Mouse (Mus musculus): ENCODE results near the gene Tmem256.

Tmem256 gene

DNA sequence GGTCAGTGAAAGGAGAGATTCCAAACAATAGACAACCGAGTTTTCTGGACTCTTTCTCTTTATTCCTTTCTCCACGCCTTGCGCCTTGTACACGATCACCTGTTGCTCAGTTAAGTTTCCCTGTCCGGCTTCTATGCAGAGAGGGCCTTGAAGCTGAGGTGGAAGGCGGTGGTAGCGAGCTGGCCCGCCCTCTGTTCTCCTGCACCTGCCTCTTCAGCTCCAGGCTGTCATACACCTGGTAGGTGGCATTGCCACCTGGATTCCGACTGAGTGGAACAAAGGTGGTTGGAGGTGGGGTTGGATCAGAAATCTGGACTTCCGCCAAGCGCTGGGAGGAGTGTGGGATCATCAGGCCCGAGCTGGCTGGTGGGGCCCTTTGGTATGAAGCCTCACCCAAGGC lies 21.8 kb upstream of the Tmem256 start:
- DNase-seq = no peak

DNA sequence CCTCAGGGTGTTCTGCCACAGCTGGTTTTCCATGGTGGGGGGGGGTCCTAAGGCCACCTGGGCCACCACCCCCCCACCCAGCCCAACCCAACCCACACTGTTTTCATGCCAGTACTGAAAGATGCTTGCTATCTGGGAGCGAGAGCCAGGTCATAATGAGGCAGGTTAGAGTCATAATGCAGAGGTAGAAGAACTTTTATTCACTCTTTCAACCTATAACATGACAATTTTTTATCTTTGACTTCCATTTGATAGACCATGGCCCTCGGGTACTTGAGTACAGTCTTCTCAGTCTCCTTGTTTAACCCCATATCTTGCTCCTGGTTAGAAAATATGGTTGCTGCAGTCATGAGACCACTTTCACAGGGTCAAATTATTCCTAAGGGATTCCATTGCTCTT lies 19.9 kb upstream of the Tmem256 start, which contains the start of gene Spem2:
Spem2 (minus strand) TSS at position 101 of the 400 bp plus-strand sequence.
- DNase-seq = no peak

DNA sequence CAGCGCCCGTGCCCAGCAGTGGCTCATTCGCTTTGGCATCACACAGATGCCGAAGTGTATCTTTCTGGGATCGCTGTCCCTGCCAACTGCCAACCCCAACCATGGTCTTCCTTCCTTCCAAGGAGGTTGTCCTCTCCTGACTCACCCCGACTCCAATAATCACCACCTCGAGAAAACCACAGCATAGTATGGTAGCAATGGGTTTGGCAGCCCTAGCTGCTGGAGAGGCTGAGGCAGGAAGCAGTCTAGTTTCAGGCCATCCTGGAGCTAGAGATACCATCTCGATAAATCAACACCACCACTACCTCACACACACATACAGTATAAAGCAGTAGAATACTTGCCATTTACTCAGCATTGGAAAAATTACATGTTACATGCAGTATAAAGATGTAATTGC lies 19.4 kb upstream of the Tmem256 start:
- no peak for DNase-seq

DNA sequence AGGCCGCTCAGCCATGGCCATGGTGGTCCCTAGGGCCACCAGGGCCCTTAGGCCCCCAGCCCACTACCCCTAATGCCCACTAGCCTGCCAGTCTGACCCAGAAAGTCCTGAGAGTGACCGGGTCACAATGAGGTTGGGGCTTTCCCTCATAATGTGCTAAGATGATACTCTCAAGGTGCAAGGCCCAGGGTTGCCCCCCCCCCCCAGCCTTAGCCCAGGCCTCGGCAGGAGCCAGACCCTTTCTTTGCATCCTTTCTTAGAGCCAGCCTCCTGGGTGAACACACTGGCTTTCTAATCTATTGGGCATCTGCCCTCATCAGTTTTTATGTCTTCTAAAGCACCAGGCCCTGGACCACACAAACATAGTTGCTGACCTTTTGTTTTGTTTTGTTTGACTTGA lies 16.2 kb upstream of the Tmem256 start, which contains the start of gene Spem1:
Spem1 (minus strand) TSS at position 101 of the 400 bp plus-strand sequence.
- no peak for DNase-seq

DNA sequence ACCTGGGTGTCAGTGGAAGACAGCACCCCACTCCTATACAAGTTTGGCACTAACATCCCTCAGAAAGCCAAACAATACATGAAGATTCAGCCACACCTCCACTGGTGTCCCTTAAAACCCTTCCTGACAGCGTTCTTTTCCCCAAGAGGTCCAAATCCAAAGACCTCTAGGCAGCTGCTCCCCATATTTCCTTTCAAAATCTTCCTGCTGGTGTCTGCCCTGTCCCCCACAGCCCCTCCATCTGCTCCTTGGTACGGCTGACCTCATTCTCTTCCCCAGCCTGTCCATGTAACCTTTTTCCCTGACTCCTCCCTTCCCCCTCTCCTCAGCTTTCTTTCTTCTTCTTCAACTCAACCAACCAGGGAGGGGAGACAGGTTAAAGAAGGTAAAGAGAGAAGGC lies 14.9 kb upstream of the Tmem256 start:
- DNase-seq = no peak

DNA sequence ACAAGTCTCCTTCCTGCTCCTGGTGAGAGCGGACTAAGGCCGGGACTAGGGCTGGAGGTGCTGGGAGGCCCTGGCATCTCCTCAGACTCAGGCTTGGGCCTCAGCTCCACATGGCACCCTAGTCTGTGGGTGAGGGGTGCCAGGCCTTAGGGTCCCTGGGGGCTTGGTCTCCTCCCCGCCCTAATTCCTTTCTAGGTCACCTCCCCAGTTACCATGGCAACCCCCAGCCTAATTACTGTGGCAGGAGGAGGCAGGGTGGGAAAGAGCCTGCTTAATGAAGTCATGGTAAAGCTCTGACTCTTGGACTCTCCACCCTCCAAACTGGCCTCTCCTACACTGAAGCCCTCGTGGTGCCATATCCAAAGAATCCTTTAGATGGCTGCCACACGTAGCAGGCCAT lies 9.5 kb upstream of the Tmem256 start:
- no peak for DNase-seq

GRCm38 (mm10) chr11:69833554-69833953 lies 4.8 kb upstream of the Tmem256 start:
- DNase-seq = no peak

- peak; percentile 31 to 58 for DNase-seq
These were observed 4.2 kb upstream of the Tmem256 start for GRCm38 (mm10) chr11:69834001-69834549.

- DNase-seq = no peak
These were observed 2.9 kb upstream of the Tmem256 start for GRCm38 (mm10) chr11:69835326-69835965.

DNA sequence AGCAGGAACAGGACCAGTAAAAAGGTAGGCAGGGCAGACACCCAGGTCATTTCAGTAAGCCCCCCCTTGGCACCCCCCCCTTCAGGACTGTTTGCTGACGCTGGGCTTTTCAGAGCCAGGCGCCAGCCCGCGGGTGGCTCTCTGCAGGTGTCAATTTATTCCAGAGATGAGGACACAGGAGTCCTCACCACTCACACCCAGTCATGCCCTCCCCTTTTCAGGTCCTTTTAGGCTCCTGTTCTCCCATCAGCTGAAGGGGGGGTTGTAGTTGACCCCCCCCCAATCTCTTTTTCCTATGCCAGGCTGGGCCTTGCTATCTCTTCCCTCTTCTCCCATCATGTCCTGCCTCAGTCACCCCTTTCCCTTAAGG lies 2.4 kb upstream of the Tmem256 start:
- no peak for DNase-seq

GRCm38 (mm10) chr11:69836703-69837576 lies 1.4 kb upstream of the Tmem256 start:
- peak; percentile 43 to 70 for DNase-seq

DNA sequence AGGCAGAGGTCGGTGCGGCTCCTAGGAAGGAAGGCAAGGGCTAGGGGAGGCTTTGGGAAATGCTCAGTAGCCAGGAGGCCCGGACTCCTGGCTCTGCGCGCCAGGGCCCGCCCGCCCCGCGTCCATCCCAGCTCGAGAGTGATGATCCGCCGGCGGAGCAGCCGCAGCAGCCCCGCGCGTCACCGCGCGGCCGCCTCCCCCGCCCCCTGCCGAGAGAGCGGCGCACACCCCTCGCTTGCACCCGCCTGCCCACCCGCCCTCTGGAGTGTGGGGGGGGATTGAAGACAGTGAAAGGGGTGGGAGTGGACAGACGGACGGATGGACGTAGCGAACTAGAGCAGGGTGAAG lies 736 bp upstream of the Tmem256 start, which contains the start of gene Nlgn2:
Nlgn2 (minus strand) TSS at position 181 of the 348 bp plus-strand sequence.
- peak in 1 of 2 experiments; percentile 86 for DNase-seq

DNA sequence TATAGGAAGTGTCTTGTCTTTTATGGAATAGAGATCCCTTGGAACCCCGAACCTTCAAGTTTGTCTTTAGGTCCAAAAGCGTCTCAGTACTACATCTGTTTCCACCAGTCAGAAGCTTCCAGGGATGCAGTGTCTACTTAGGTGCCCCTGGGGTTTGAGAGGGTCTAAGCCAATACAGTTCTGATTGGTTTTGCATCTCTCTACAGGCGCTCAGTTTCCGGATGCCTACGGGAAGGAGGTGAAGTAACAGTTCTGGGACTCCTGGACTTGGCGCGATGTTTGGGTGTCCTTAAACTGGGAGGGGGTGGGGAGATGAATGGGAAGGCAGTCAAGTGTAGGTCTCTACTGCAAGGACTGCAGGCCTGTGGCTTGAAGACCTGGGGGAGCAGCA lies 395 bp downstream of the Tmem256 start:
- peak in 1 of 2 experiments; percentile 33 for DNase-seq

GRCm38 (mm10) chr11:69846198-69846680 lies 7.9 kb downstream of the Tmem256 start, which contains the start of gene Plscr3:
Plscr3 (plus strand) TSS chr11:69846376.
- DNase-seq = peak; percentile 89 to 93

DNA sequence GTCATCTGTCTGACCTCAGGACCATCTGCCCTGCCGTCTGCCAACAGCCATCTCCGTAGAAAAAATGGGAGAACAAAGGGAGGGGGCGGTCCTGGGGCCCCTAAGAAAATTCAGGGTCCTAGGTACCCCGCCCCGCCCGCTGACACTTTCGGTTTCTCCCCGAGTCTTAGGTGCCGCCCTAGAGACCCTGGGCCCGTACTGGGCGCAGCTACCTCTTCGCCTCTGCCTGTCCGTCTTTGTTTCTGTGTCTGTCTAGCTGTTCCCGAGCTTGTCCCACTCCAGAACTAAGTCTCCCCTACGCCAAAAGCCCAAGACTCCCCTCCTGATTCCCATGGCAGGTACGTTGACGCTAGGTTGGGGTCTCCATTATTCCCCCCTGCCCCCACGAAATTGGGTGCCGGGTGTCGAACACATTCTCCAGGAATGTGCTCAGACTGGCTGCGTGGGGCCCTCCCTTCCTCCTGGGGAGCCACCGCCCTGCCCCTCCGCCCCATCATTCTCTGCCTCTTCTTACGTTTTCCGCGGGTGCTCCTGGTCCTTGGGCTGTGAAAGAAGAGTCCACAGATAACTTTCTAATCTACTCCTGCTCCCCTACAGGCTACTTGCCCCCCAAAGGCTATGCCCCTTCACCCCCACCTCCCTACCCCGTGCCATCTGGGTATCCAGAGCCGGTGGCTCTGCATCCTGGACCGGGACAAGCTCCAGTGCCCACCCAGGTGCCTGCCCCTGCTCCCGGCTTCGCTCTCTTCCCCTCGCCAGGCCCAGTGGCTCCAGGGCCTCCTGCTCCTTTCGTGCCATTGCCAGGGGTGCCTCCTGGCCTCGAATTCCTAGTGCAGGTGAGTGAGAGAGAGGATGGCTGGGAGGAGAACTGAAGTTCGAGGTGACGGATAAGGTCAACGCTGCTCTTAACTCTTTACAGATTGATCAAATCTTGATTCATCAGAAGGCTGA lies 8.7 kb downstream of the Tmem256 start:
- peak in 1 of 2 experiments; percentile 38 for DNase-seq

GRCm38 (mm10) chr11:69848021-69848420 lies 9.7 kb downstream of the Tmem256 start:
- peak; percentile 72 to 82 for DNase-seq

DNA sequence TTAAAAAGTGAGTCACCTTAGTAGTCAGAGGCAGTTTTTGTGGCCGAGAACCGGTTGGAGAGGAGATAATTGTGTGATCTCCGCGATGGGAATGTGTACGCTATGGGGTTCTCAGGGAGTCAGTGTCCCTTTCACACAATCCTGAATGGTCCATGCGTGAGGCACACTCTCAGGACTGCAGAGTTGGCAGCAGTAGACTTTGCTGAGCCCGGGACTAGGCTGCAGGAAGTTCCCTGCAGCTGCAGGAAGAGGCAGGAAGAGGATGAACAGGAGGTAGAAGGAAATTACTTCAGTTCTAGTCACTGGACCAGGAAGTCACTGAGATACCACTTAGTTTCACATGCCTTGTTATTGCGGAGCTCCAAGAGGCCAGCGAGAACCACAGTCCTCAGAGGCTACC lies 10.8 kb downstream of the Tmem256 start:
- DNase-seq = no peak

GRCm38 (mm10) chr11:69849884-69850283 lies 11.6 kb downstream of the Tmem256 start:
- DNase-seq = no peak

GRCm38 (mm10) chr11:69850754-69851153 lies 12.4 kb downstream of the Tmem256 start:
- DNase-seq = no peak

GRCm38 (mm10) chr11:69853994-69854393 lies 15.7 kb downstream of the Tmem256 start:
- DNase-seq = no peak

- no peak for DNase-seq
These were observed 16.4 kb downstream of the Tmem256 start for GRCm38 (mm10) chr11:69854680-69855079.

DNA sequence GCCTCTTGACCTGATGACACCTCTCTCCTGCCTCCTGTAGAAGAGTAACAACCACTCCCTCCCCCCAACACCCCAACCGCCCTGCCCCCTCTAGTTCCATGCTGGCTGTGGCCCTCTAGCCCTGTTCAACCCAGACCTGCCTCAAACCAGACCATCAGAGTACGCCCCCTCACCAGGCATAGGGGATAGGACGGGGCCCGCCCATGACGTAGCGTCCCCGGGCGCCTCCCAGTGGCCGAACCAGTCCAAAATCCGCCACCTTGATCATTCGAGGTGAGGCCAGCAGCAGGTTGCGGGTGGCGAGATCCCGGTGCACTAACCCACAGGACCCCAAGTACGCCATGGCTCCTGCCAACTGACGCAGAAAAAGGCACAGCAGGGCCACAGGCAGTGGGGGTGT lies 17.0 kb downstream of the Tmem256 start:
- peak; percentile 60 to 65 for DNase-seq

Data from cerebellum, adult 18-20 months (tissue).